Mouse (Mus musculus) G1E (cell line): ENCODE data around the gene Olfr1355. TPM values are rescaled to one million over a fixed set of nuclear protein-coding genes. Genes with fewer than 3 reads are reported as not detected.
"Not testable (repeated sequence)": the region's sequence is repeated elsewhere in the genome, so short reads cannot be mapped to it uniquely, and the experiment has no call there.

Experiments used
- ATAC-seq: 2 replicates; pipeline ENCODE4 v1.8.0; 2016; ENCODE audit warnings: mild to moderate bottlenecking; ENCODE audit not compliant: insufficient number of reproducible peaks, poor library complexity, low FRiP score, severe bottlenecking; ENCODE audit errors: extremely low read depth
- DNase-seq: peaks from one replicate; pipeline ENCODE4 v3.0.0; 2012; ENCODE audit warnings: low spot score
- H3K27me3 ChIP-seq: 2 replicates; pipeline ENCODE4 v1.6.1; 2012; ENCODE audit warnings: mild to moderate bottlenecking, low read length, inconsistent platforms; ENCODE audit not compliant: insufficient read depth
- H3K36me3 ChIP-seq: replicated peaks from 2 replicates; pipeline ENCODE3; 2012; ENCODE audit warnings: mild to moderate bottlenecking, inconsistent platforms
- H3K4me1 ChIP-seq: 2 replicates; pipeline ENCODE4 v1.6.1; 2012; ENCODE audit warnings: low read depth, low read length, inconsistent platforms, mixed read lengths; ENCODE audit not compliant: insufficient read depth
- H3K4me3 ChIP-seq: 2 replicates; pipeline ENCODE4 v1.5.1; 2012; ENCODE audit warnings: low read depth, mild to moderate bottlenecking, inconsistent platforms, low read length, moderate library complexity, mixed read lengths
- H3K9me3 ChIP-seq: replicated peaks from 2 replicates; pipeline ENCODE4 v1.6.1; 2012; ENCODE audit warnings: inconsistent platforms
- CTCF ChIP-seq: IDR thresholded peaks from 2 replicates; pipeline ENCODE4 v1.5.1; 2012; ENCODE audit warnings: low read depth, low read length, inconsistent platforms, mixed read lengths
- GATA1 ChIP-seq: IDR thresholded peaks from 2 replicates; pipeline ENCODE4 v1.6.1; 2012; ENCODE audit warnings: borderline replicate concordance, low read length, inconsistent platforms, mixed read lengths
- GATA2 ChIP-seq: IDR thresholded peaks from 2 replicates; pipeline ENCODE4 v1.6.1; 2012; ENCODE audit warnings: low read depth, low read length, inconsistent platforms, borderline replicate concordance
- POLR2AphosphoS5 ChIP-seq: IDR thresholded peaks from 2 replicates; pipeline ENCODE4 v1.6.1; 2012; ENCODE audit warnings: low read depth, low read length, inconsistent platforms; ENCODE audit not compliant: insufficient replicate concordance
- TAL1 ChIP-seq: conservative IDR thresholded peaks from 2 replicates; pipeline ENCODE4 v1.6.1; 2012; ENCODE audit warnings: low read depth, low read length, inconsistent platforms, mixed read lengths
- polyA plus RNA-seq: library from polyadenylated mRNA; stranded (reverse); fragments of >175 nt; gene quantifications from 2 replicates; pipeline ENCODE4 v1.2.3, GENCODE M21; 2012
- total RNA-seq, 2 experiments: library from RNA; stranded (forward) in 1 of 2; stranded (reverse) in 1 of 2; fragments of 200-1000 nt in 1 of 2; fragments of >200 nt in 1 of 2; fragmentation: Nextera tagmentation in 1 of 2; gene quantifications; 2 replicates each; pipeline ENCODE4 v1.2.3; 2014 to 2017

Olfr1355 gene
- total RNA-seq (2014; fragmentation: Nextera tagmentation) (not detected in 2 replicates), total RNA-seq (2017) (0.05 TPM in 1 of 2 replicates, not detected in the other), polyA plus RNA-seq (not detected in 2 replicates)

GRCm38 (mm10) chr10:78875240-78875639, at the start of gene Olfr1355:
TSS of gene Olfr1355 (plus strand) at chr10:78875540.
- no peak within 1 kb of the TSS for H3K4me3 ChIP-seq
- no peaks in the 10 kb centered on the region for H3K4me1 ChIP-seq
- DNase-seq (no peak), ATAC-seq (no peak)
- no peaks in the 10 kb centered on the region for H3K27me3 ChIP-seq
- H3K9me3 ChIP-seq: peaks cover 3% of the 10 kb centered on the region
- TF ChIP-seq POLR2AphosphoS5 (no peak), CTCF (no peak), GATA1 (no peak), GATA2 (no peak), TAL1 (no peak)
- no peaks in the 10 kb centered on the region for H3K36me3 ChIP-seq

DNA sequence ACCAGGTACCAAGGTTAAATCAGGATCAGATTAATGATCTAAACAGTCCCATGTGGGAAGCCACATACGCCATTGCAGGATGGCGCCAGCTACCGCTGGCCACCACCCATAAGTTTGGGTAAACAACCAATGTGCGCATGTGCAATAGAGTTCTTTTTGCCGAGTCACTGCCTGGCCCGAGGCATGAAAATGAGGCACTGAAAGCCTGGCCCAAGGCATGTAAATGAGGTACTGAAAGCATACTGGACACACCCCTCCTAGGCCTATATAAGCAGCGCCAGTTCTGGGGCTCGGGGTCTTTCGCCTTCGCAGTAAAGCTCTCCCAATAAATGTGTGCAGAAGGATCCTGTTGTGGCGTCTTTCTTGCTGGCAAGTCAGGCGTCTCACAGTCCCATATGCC, 34.9 kb upstream of the Olfr1355 start:
- H3K36me3 ChIP-seq, DNase-seq, H3K4me3 ChIP-seq, H3K27me3 ChIP-seq, ATAC-seq, H3K4me1 ChIP-seq, H3K9me3 ChIP-seq: not testable (repeated sequence)

DNA sequence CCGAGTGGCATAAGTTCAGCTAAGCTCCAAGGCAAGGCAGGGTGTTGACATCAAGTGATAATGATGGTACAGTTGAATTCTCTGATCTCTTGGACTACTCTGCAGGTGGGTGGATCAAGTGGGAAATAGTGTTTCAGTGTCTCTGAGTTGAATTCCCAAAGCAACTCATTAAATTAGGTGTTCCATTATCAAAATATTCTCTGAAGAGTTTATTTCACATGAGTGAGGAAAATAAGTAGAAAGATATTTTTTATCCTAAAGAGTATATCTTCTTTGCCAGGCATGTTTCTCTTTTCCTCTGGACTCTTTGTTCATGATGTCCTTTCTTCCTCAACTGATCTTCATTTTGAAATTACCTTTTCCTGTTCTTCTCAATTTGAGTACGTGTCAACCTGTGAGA, 23.3 kb upstream of the Olfr1355 start, which contains the start of gene Olfr1356:
Olfr1356 (minus strand) TSS at position 101 of the 400 bp plus-strand sequence.
- H3K27me3 ChIP-seq: no peaks in the 10 kb centered on the region
- no peaks in the 10 kb centered on the region for H3K4me1 ChIP-seq
- ATAC-seq (no peak), DNase-seq (no peak)
- H3K4me3 ChIP-seq: no peak within 1 kb of the TSS
- no peaks in the 10 kb centered on the region for H3K9me3 ChIP-seq
- no peak for TF ChIP-seq GATA2
- no peak for TF ChIP-seq CTCF
- no peak for TF ChIP-seq GATA1
- no peak for TF ChIP-seq POLR2AphosphoS5
- TF ChIP-seq TAL1: no peak
- H3K36me3 ChIP-seq: no peaks in the 10 kb centered on the region

GRCm38 (mm10) chr10:78912871-78913270, 37.5 kb downstream of the Olfr1355 start, which contains the start of gene Olfr1354:
TSS of gene Olfr1354 (plus strand) at chr10:78913171.
- H3K27me3 ChIP-seq, H3K4me1 ChIP-seq, H3K36me3 ChIP-seq, H3K4me3 ChIP-seq, ATAC-seq, H3K9me3 ChIP-seq, DNase-seq: not testable (repeated sequence)

Other genes with a start within 250 kb of the Olfr1355 start
- not detected in 2 replicates for gene Casp14, start 157.2 kb upstream of the Olfr1355 start, total RNA-seq (2014; fragmentation: Nextera tagmentation)
- 0.12 TPM in 1 of 2 replicates, not detected in the other for gene Casp14, start 157.2 kb upstream of the Olfr1355 start, total RNA-seq (2017)
- not detected in 2 replicates for gene Casp14, start 157.2 kb upstream of the Olfr1355 start, polyA plus RNA-seq
- not detected in 2 replicates for gene Ccdc105, start 122.5 kb upstream of the Olfr1355 start, total RNA-seq (2014; fragmentation: Nextera tagmentation)
- gene Ccdc105, start 122.5 kb upstream of the Olfr1355 start, total RNA-seq (2017): not detected in 2 replicates
- not detected in 2 replicates for gene Ccdc105, start 122.5 kb upstream of the Olfr1355 start, polyA plus RNA-seq
- not detected in 2 replicates for gene Slc1a6, start 95.0 kb upstream of the Olfr1355 start, total RNA-seq (2014; fragmentation: Nextera tagmentation)
- gene Slc1a6, start 95.0 kb upstream of the Olfr1355 start, total RNA-seq (2017): 0.11 TPM in 1 of 2 replicates, not detected in the other
- not detected in 2 replicates for gene Slc1a6, start 95.0 kb upstream of the Olfr1355 start, polyA plus RNA-seq
- gene Olfr1356, start 23.4 kb upstream of the Olfr1355 start, total RNA-seq (2014; fragmentation: Nextera tagmentation): not detected in 2 replicates
- 0.05 and 0.12 TPM in 2 replicates for gene Olfr1356, start 23.4 kb upstream of the Olfr1355 start, total RNA-seq (2017)
- gene Olfr1356, start 23.4 kb upstream of the Olfr1355 start, polyA plus RNA-seq: not detected in 2 replicates
- not detected in 2 replicates for gene Olfr1354, start 37.6 kb downstream of the Olfr1355 start, total RNA-seq (2014; fragmentation: Nextera tagmentation)
- gene Olfr1354, start 37.6 kb downstream of the Olfr1355 start, total RNA-seq (2017): 0.16 TPM in 1 of 2 replicates, not detected in the other
- gene Olfr1354, start 37.6 kb downstream of the Olfr1355 start, polyA plus RNA-seq: not detected in 2 replicates
- not detected in 2 replicates for gene Olfr8, start 75.1 kb downstream of the Olfr1355 start, total RNA-seq (2014; fragmentation: Nextera tagmentation)
- 0.05 and 0.06 TPM in 2 replicates for gene Olfr8, start 75.1 kb downstream of the Olfr1355 start, total RNA-seq (2017)
- not detected in 2 replicates for gene Olfr8, start 75.1 kb downstream of the Olfr1355 start, polyA plus RNA-seq
- gene Olfr1353, start 87.8 kb downstream of the Olfr1355 start, total RNA-seq (2014; fragmentation: Nextera tagmentation): not detected in 2 replicates
- gene Olfr1353, start 87.8 kb downstream of the Olfr1355 start, total RNA-seq (2017): 0.06 and 0.22 TPM in 2 replicates
- not detected in 2 replicates for gene Olfr1353, start 87.8 kb downstream of the Olfr1355 start, polyA plus RNA-seq
- gene Olfr1352, start 105.5 kb downstream of the Olfr1355 start, total RNA-seq (2014; fragmentation: Nextera tagmentation): not detected in 2 replicates
- 0.11 and 0.12 TPM in 2 replicates for gene Olfr1352, start 105.5 kb downstream of the Olfr1355 start, total RNA-seq (2017)
- not detected in 2 replicates for gene Olfr1352, start 105.5 kb downstream of the Olfr1355 start, polyA plus RNA-seq
- not detected in 2 replicates for gene Olfr1351, start 136.9 kb downstream of the Olfr1355 start, total RNA-seq (2014; fragmentation: Nextera tagmentation)
- 0.06 and 0.11 TPM in 2 replicates for gene Olfr1351, start 136.9 kb downstream of the Olfr1355 start, total RNA-seq (2017)
- gene Olfr1351, start 136.9 kb downstream of the Olfr1355 start, polyA plus RNA-seq: not detected in 2 replicates
- gene Olfr57, start 153.2 kb downstream of the Olfr1355 start, total RNA-seq (2014; fragmentation: Nextera tagmentation): not detected in 2 replicates
- 0.27 TPM in 1 of 2 replicates, not detected in the other for gene Olfr57, start 153.2 kb downstream of the Olfr1355 start, total RNA-seq (2017)
- gene Olfr57, start 153.2 kb downstream of the Olfr1355 start, polyA plus RNA-seq: not detected in 2 replicates
- 18.7 and 19.3 TPM in 2 replicates for gene 2610008E11Rik, start 222.1 kb downstream of the Olfr1355 start, total RNA-seq (2014; fragmentation: Nextera tagmentation)
- gene 2610008E11Rik, start 222.1 kb downstream of the Olfr1355 start, total RNA-seq (2017): 7.5 and 8.2 TPM in 2 replicates
- 0.22 and 0.56 TPM in 2 replicates for gene 2610008E11Rik, start 222.1 kb downstream of the Olfr1355 start, polyA plus RNA-seq